Mouse (Mus musculus): Measurements from ENCODE around the gene Fam187a.

Fam187a gene

GRCm38 (mm10) chr11:102895779-102896178 is 10.8 kb downstream of the Fam187a start:
- peak; percentile 69 for DNase-seq (ENCODE audit: low read depth)

GRCm38 (mm10) chr11:102896641-102897040 is 11.7 kb downstream of the Fam187a start:
- DNase-seq (ENCODE audit: low read depth) = no peak

GRCm38 (mm10) chr11:102898408-102898807 is 13.4 kb downstream of the Fam187a start:
- DNase-seq (ENCODE audit: low read depth) = no peak

DNA sequence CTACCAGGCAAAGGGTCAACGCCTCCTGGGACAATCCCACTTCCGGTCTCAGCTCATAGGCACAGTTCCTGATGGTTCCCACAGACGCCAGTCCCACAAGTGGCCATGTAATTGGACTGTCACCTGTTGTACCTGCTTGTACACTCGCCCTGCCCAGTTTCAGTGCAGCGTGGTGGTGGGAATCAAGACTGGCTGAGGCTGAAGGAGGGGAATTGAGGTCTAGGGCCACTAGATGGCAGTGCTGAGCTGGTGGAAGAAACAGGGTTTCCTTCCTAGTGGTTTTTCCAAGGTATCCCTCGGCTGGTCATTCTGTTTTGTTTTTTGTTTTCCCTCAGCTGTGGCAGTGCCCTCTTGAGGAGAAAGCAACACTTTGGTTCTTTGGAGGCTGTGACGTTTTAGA is 15.8 kb downstream of the Fam187a start, which contains the start of gene Gfap:
Gene Gfap (minus strand): TSS at position 150 of the 400 bp plus-strand sequence.
- DNase-seq (ENCODE audit: low read depth) = peak; percentile 66

DNA sequence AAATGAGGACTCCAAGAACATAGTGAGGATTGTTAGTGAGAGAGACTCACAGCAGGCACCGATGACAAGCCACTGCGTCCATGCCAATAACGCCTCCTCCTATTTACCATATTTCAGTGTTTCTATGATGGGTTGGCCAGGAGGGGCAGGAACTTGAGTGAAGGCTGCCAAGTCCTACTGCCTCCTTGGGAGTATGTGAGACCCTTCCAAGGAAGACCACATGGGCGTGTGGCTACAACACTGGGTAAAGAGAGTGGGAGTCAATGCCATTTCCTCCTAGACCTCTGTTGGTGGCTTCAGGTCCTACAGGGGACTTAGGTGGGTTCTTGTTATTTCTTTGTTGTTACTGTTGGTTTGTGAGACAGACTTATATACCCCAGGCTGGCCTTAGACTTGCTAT is 16.2 kb downstream of the Fam187a start:
- no peak for DNase-seq (ENCODE audit: low read depth)

- no peak for DNase-seq (ENCODE audit: low read depth)
Measured at GRCm38 (mm10) chr11:102902107-102902506, 17.1 kb downstream of the Fam187a start.

DNA sequence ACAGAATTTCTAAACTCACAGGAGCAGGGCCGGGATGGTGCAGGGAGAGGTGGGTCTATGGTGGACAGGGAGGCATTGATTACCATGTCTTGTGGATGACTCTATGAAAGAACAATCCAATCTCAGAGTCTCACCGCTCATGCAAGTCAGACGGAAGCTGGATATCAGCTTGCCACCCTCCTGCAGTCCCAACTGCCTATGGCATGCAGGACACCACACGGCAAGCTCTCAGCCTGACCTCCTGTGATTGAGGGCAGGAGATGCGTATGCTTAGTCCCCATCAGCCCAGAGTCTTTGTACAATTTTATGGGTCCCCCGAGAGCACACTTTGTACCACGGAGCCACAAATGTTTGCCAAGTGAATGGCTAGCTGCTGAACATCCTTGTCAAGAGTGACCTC is 18.7 kb downstream of the Fam187a start:
- DNase-seq (ENCODE audit: low read depth) = no peak

DNA sequence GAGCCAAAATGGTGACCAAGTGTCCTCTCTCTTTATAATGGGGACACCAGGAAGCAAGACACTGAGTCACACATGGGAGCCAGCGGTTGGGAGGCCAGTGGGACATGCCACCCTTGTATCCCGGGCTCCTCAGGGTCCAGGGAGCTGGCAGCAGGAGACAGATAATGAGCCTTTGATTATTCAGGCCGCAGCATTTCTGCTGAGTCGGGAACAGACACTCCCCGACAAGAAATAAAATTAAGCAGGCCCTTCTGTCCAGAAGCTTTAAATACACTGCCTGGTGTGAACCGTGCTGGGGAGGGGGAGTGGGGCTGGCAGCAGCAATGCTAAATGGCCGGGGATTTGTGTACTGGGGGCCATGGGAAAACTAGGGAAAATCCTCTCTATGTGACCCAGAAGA is 26.4 kb downstream of the Fam187a start:
- no peak for DNase-seq (ENCODE audit: low read depth)

GRCm38 (mm10) chr11:102915380-102915779 is 30.4 kb downstream of the Fam187a start:
- DNase-seq (ENCODE audit: low read depth) = no peak

GRCm38 (mm10) chr11:102918077-102918476 is 33.1 kb downstream of the Fam187a start:
- DNase-seq (ENCODE audit: low read depth) = no peak

GRCm38 (mm10) chr11:102921491-102921890 is 36.5 kb downstream of the Fam187a start:
- no peak for DNase-seq (ENCODE audit: low read depth)

DNA sequence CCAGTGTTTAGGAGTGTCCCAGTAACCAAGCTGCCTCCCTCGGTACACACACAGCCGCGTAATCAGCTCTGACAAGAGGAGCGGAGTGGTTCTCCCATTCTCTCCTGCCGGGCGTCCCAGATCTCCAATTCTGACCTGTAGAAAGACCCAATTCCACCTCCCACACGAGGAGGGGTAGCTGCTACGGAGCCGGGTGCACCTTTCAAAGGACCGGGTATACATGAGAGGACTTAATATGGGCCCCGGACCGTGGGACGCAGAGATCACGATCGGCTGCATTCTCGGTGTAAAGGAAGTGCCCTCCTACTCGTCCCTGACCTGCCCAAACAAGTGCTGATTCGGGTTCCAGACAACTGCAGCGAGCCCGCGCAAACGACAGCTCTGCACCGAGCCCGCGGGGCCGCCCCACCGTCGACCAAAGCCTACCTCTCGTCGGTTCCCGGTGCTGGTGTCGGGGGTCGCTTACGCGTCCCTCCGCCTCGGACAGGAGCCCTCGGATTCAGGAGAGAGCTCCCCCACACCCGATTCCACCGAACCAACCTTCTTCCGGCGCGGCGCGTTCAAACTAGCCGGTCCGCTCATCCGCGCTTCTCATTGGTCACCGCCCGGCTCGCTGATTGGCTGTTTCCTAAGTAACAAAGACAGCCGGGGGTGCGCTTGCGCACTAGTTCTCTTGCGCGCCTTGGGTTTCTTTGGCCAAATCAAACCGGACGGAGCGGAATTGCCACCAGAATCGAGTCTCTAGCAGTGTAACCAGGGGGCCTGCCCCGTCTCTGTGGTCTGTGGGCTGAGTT is 39.8 kb downstream of the Fam187a start, which contains the start of gene Kif18b:
Gene Kif18b (minus strand): TSS at position 568 of the 794 bp plus-strand sequence.
- peak; percentile 97 for DNase-seq (ENCODE audit: low read depth)

- peak; percentile 66 for DNase-seq (ENCODE audit: low read depth)
Measured at GRCm38 (mm10) chr11:102925351-102925717, 40.4 kb downstream of the Fam187a start.

GRCm38 (mm10) chr11:102930672-102931071 is 45.7 kb downstream of the Fam187a start:
- no peak for DNase-seq (ENCODE audit: low read depth)

DNA sequence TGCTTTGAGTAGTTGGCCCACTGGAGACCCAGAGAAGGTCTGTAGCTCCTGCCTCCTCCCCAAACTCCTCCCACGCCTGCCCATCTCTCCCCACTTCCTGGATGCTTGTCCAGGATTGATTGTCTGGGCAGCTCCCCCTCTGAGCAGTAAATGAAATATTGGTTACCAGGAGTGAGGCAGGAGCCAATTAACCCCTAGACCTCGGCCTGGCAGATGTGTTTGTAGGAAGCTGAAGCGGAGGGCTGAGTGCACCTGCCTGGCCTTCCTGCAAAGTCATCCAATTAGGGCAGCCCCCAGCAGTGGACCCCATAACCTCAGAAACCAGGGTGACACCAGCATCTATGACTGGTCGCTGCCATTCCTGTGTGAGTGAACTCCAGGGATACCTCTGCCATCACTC is 51.3 kb downstream of the Fam187a start:
- DNase-seq (ENCODE audit: low read depth) = no peak

All from c-Kit-positive CD71-positive TER-119-negative erythroid progenitor cells, embryonic 14.5 days (primary cell).